Mouse (Mus musculus): ENCODE measurements at regions not wholly inside any gene's neighbourhood (a gene's known extent, or its start where the extent isn't known, plus 50 kb on each side); places are given as distances from the start of the nearest gene placed in this dataset.

DNA sequence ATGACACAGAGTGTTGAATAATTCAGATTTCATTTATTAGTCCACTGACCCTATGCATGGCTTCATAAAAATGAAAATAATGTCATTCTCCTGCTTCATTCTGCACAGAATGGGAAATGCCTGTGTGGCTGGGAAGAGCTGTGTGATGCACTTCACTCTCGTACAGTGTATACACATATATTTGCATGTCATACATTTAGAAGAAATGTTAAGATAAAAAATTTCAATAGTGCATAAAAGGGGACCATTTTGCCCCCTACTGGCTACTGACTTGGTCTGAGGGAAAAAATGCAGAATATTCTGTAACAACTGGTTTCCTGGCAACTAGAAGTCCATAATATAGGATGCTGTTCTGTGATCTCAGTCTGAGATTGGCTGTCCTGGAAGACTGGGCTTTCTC is 580.5 kb downstream of the Zfp352 start:
- H3K4me1 ChIP-seq (replicated peaks; ENCODE audit: control insufficient read depth in 2 of 2, insufficient read depth in 2 of 2, low read length in 1 of 2) = no peaks in the 10 kb centered on the region
- no peaks in the 10 kb centered on the region for H3K27me3 ChIP-seq (ENCODE audit: control insufficient read depth, insufficient read depth, low read length)
- ATAC-seq (ENCODE audit: insufficient read depth) (no peak), DNase-seq (ENCODE audit: low read depth in 3 of 3, low spot score in 3 of 3) (no peak)
- no peak overlapping the region for H3K9ac ChIP-seq (replicated peaks)
- no peaks in the 10 kb centered on the region for H3K9me3 ChIP-seq (ENCODE audit: control insufficient read depth, low read length)
- no peaks in the 10 kb centered on the region for H3K36me3 ChIP-seq (replicated peaks; ENCODE audit: control insufficient read depth, insufficient read depth, low read depth)
- no peak overlapping the region for H3K27ac ChIP-seq
- no peak overlapping the region for H3K4me3 ChIP-seq (ENCODE audit: insufficient read depth in 1 of 2, low read depth in 2 of 2, low read length in 2 of 2)
- TF ChIP-seq EP300 (IDR thresholded peaks at IDR 0.05; ENCODE audit: low read depth) (no peak), CTCF (IDR thresholded peaks at IDR 0.05; ENCODE audit: low read depth) (no peak)
- WGBS (ENCODE audit: insufficient replicate concordance) = 69% methylated on average over 1 of the region's 1 CpGs
- H3K4me2 ChIP-seq (ENCODE audit: low read depth) = no peak overlapping the region

DNA sequence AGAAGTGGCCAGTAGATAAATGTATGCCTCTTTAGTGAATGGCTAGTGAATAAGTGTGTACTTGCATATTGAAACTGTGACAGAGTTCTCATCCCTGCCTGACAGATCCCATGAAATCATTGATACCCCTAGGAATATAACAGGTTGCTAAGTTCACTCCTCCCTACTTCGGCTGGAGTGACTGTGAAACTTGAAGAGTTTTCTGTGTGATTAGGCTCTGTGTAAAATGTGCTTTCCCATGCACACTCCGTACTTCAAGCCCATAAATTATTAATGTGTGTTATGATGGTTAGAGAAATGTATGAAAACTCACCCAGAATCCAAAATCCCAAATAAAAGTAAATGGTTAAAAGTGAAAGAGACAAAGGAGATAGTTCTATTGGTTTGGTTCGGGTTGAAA is 580.0 kb downstream of the Zfp352 start:
- Histone ChIP-seq H3K27ac (no peak overlapping the region), H3K4me1 (replicated peaks; ENCODE audit: control insufficient read depth in 2 of 2, insufficient read depth in 2 of 2, low read length in 1 of 2) (no peaks in the 10 kb centered on the region), H3K4me3 (ENCODE audit: insufficient read depth in 1 of 2, low read depth in 2 of 2, low read length in 2 of 2) (no peak overlapping the region), H3K9ac (replicated peaks) (no peak overlapping the region), H3K4me2 (ENCODE audit: low read depth) (no peak overlapping the region), H3K27me3 (ENCODE audit: control insufficient read depth, insufficient read depth, low read length) (no peaks in the 10 kb centered on the region), H3K9me3 (ENCODE audit: control insufficient read depth, low read length) (no peaks in the 10 kb centered on the region), H3K36me3 (replicated peaks; ENCODE audit: control insufficient read depth, insufficient read depth, low read depth) (no peaks in the 10 kb centered on the region)
- ATAC-seq (ENCODE audit: insufficient read depth) (no peak), DNase-seq (ENCODE audit: low read depth in 3 of 3, low spot score in 3 of 3) (no peak)
- WGBS (ENCODE audit: insufficient replicate concordance) = 51% methylated on average over 3 of the region's 3 CpGs
- TF ChIP-seq CTCF (IDR thresholded peaks at IDR 0.05; ENCODE audit: low read depth) (no peak), EP300 (IDR thresholded peaks at IDR 0.05; ENCODE audit: low read depth) (no peak)

- H3K27ac ChIP-seq = no peak overlapping the region
- no peak overlapping the region for H3K4me3 ChIP-seq (ENCODE audit: insufficient read depth in 1 of 2, low read depth in 2 of 2, low read length in 2 of 2)
- no peak overlapping the region for H3K4me2 ChIP-seq (ENCODE audit: low read depth)
- TF ChIP-seq EP300 (IDR thresholded peaks at IDR 0.05; ENCODE audit: low read depth) (no peak), CTCF (IDR thresholded peaks at IDR 0.05; ENCODE audit: low read depth) (no peak)
- H3K4me1 ChIP-seq (replicated peaks; ENCODE audit: control insufficient read depth in 2 of 2, insufficient read depth in 2 of 2, low read length in 1 of 2) = no peaks in the 10 kb centered on the region
- ATAC-seq (ENCODE audit: insufficient read depth) (no peak), DNase-seq (ENCODE audit: low read depth in 3 of 3, low spot score in 3 of 3) (no peak)
- no peaks in the 10 kb centered on the region for H3K36me3 ChIP-seq (replicated peaks; ENCODE audit: control insufficient read depth, insufficient read depth, low read depth)
- no peaks in the 10 kb centered on the region for H3K9me3 ChIP-seq (ENCODE audit: control insufficient read depth, low read length)
- no peaks in the 10 kb centered on the region for H3K27me3 ChIP-seq (ENCODE audit: control insufficient read depth, insufficient read depth, low read length)
- 54% methylated on average over 8 of the region's 8 CpGs for WGBS (ENCODE audit: insufficient replicate concordance)
- no peak overlapping the region for H3K9ac ChIP-seq (replicated peaks)
These were observed 578.9 kb downstream of the Zfp352 start for GRCm38 (mm10) chr4:90797472-90797871.

All from liver, embryonic 14.5 days (tissue).